Mouse (Mus musculus) liver, adult 2 months (tissue): ENCODE results near the gene Lrrfip1.

Experiments used
- CTCF ChIP-seq: fragments of 200-500 bp; IDR thresholded peaks from 2 replicates; pipeline ENCODE4 v1.5.1; 2011; ENCODE audit warnings: low read depth, low read length, control low read depth
- POLR2A ChIP-seq: fragments of 200-500 bp; IDR thresholded peaks from 2 replicates; pipeline ENCODE4 v1.6.1; 2011; ENCODE audit warnings: low read length, control low read depth; ENCODE audit not compliant: insufficient read depth; ENCODE audit errors: extremely low read depth

- TF ChIP-seq CTCF (no peak), POLR2A (no peak)
Measured at GRCm38 (mm10) chr1:90999911-91000601, 1.5 kb downstream of the Lrrfip1 start.
